Mouse (Mus musculus): ENCODE measurements around the gene Slc16a5. TPM values are rescaled to one million over a fixed set of nuclear protein-coding genes. Genes with fewer than 3 reads are reported as not detected.
"Not testable (repeated sequence)": the region's sequence is repeated elsewhere in the genome, so short reads cannot be mapped to it uniquely, and the experiment has no call there.

Slc16a5 gene
- polyA plus RNA-seq, 1 experiment from 2014 or later: 0.36 TPM

- Histone ChIP-seq H3K9ac (no peak overlapping the region), H3K36me3 (peaks cover 5% of the 10 kb centered on the region; the same call in 1 of the 2 replicates), H3K4me2 (replicated peaks) (no peak overlapping the region), H3K27me3 (no peaks in the 10 kb centered on the region), H3K9me3 (replicated peaks) (no peaks in the 10 kb centered on the region), H3K27ac (replicated peaks) (no peak overlapping the region), H3K4me1 (no peaks in the 10 kb centered on the region), H3K4me3 (replicated peaks) (no peak overlapping the region)
- 64% methylated on average over 11 of the region's 11 CpGs for WGBS
- no peak for ATAC-seq (ENCODE audit: insufficient number of reproducible peaks, low FRiP score, low TSS enrichment, low read depth)
Observed at GRCm38 (mm10) chr11:115483278-115483677, 21.0 kb downstream of the Slc16a5 start.

GRCm38 (mm10) chr11:115483726-115484125 lies 21.5 kb downstream of the Slc16a5 start:
- H3K9me3 ChIP-seq (replicated peaks): no peaks in the 10 kb centered on the region
- H3K27ac ChIP-seq (replicated peaks): no peak overlapping the region
- no peaks in the 10 kb centered on the region for H3K4me1 ChIP-seq
- no peak overlapping the region for H3K4me3 ChIP-seq (replicated peaks)
- H3K36me3 ChIP-seq: peaks cover 5% of the 10 kb centered on the region; the same call in 1 of the 2 replicates
- no peaks in the 10 kb centered on the region for H3K27me3 ChIP-seq
- no peak overlapping the region for H3K4me2 ChIP-seq (replicated peaks)
- H3K9ac ChIP-seq: no peak overlapping the region
- WGBS: 15% methylated on average over 6 of the region's 6 CpGs
- ATAC-seq (ENCODE audit: insufficient number of reproducible peaks, low FRiP score, low TSS enrichment, low read depth): no peak

- H3K27me3 ChIP-seq: no peaks in the 10 kb centered on the region
- peaks cover 14% of the 10 kb centered on the region for H3K36me3 ChIP-seq
- no peak overlapping the region for H3K4me3 ChIP-seq (replicated peaks)
- H3K4me2 ChIP-seq (replicated peaks): no peak overlapping the region
- peak overlapping the region; percentile 14; the same call in 1 of the 2 replicates for H3K27ac ChIP-seq (replicated peaks)
- ATAC-seq (ENCODE audit: insufficient number of reproducible peaks, low FRiP score, low TSS enrichment, low read depth): no peak
- 35% methylated on average over 12 of the region's 12 CpGs for WGBS
- H3K4me1 ChIP-seq: no peaks in the 10 kb centered on the region
- no peak overlapping the region for H3K9ac ChIP-seq
- no peaks in the 10 kb centered on the region for H3K9me3 ChIP-seq (replicated peaks)
Observed at GRCm38 (mm10) chr11:115485155-115485554, 22.9 kb downstream of the Slc16a5 start.

GRCm38 (mm10) chr11:115488551-115489104 lies 26.4 kb downstream of the Slc16a5 start:
- peaks cover 14% of the 10 kb centered on the region for H3K36me3 ChIP-seq
- no peaks in the 10 kb centered on the region for H3K9me3 ChIP-seq (replicated peaks)
- no peak overlapping the region for H3K9ac ChIP-seq
- ATAC-seq (ENCODE audit: insufficient number of reproducible peaks, low FRiP score, low TSS enrichment, low read depth): no peak
- H3K27ac ChIP-seq (replicated peaks): no peak overlapping the region
- H3K4me1 ChIP-seq: peaks cover 16% of the 10 kb centered on the region
- H3K27me3 ChIP-seq: no peaks in the 10 kb centered on the region
- no peak overlapping the region for H3K4me2 ChIP-seq (replicated peaks)
- 83% methylated on average over 19 of the region's 19 CpGs for WGBS
- no peak overlapping the region for H3K4me3 ChIP-seq (replicated peaks)

GRCm38 (mm10) chr11:115490441-115491355 lies 28.4 kb downstream of the Slc16a5 start:
- Histone ChIP-seq H3K27me3 (no peaks in the 10 kb centered on the region), H3K36me3 (peaks cover 14% of the 10 kb centered on the region), H3K9ac (peak overlapping the region; percentile 58; the same call in 1 of the 2 replicates), H3K9me3 (replicated peaks) (no peaks in the 10 kb centered on the region), H3K4me1 (peaks cover 16% of the 10 kb centered on the region), H3K27ac (replicated peaks) (peak overlapping the region; percentile 91), H3K4me2 (replicated peaks) (peak overlapping the region; percentile 75), H3K4me3 (replicated peaks) (peak overlapping the region; percentile 75)
- WGBS: 21% methylated on average over 25 of the region's 25 CpGs
- peak; percentile 20; the same call in 1 of the 2 replicates for ATAC-seq (ENCODE audit: insufficient number of reproducible peaks, low FRiP score, low TSS enrichment, low read depth)

- no peaks in the 10 kb centered on the region for H3K9me3 ChIP-seq (replicated peaks)
- under 1% methylated on average over 43 of the region's 43 CpGs for WGBS
- H3K27ac ChIP-seq (replicated peaks): peak within 1 kb of the TSS; percentile 91
- H3K9ac ChIP-seq: peak within 1 kb of the TSS; percentile 58
- ATAC-seq (ENCODE audit: insufficient number of reproducible peaks, low FRiP score, low TSS enrichment, low read depth): peak; percentile 86
- H3K27me3 ChIP-seq: no peaks in the 10 kb centered on the region
- H3K4me1 ChIP-seq: peaks cover 16% of the 10 kb centered on the region
- H3K4me2 ChIP-seq (replicated peaks): peak within 1 kb of the TSS; percentile 75
- peak within 1 kb of the TSS; percentile 75 for H3K4me3 ChIP-seq (replicated peaks)
- H3K36me3 ChIP-seq: peaks cover 14% of the 10 kb centered on the region
Observed at GRCm38 (mm10) chr11:115491356-115492083, 29.2 kb downstream of the Slc16a5 start, which contains the start of gene Nt5c. Gene Nt5c (minus strand): TSS chr11:115491862.

GRCm38 (mm10) chr11:115492387-115492786 lies 30.1 kb downstream of the Slc16a5 start:
- peaks cover 16% of the 10 kb centered on the region for H3K4me1 ChIP-seq
- peak overlapping the region; percentile 75 for H3K4me3 ChIP-seq (replicated peaks)
- ATAC-seq (ENCODE audit: insufficient number of reproducible peaks, low FRiP score, low TSS enrichment, low read depth): no peak
- H3K4me2 ChIP-seq (replicated peaks): peak overlapping the region; percentile 75
- H3K36me3 ChIP-seq: peaks cover 20% of the 10 kb centered on the region
- no peaks in the 10 kb centered on the region for H3K27me3 ChIP-seq
- 0 out of 2 replicates have a peak overlapping the region, but pooled peaks have one; percentile 58 for H3K9ac ChIP-seq
- no peak overlapping the region for H3K27ac ChIP-seq (replicated peaks)
- 34% methylated on average over 6 of the region's 6 CpGs for WGBS
- H3K9me3 ChIP-seq (replicated peaks): no peaks in the 10 kb centered on the region

- H3K9me3 ChIP-seq (replicated peaks); H3K4me1 ChIP-seq; H3K9ac ChIP-seq; H3K27me3 ChIP-seq; H3K27ac ChIP-seq (replicated peaks); H3K4me3 ChIP-seq (replicated peaks); H3K4me2 ChIP-seq (replicated peaks); ATAC-seq (ENCODE audit: insufficient number of reproducible peaks, low FRiP score, low TSS enrichment, low read depth): not testable (repeated sequence)
- H3K36me3 ChIP-seq: peaks cover 42% of the 10 kb centered on the region
- WGBS: 87% methylated on average over 9 of the region's 9 CpGs
Observed at GRCm38 (mm10) chr11:115496559-115496958, 34.3 kb downstream of the Slc16a5 start.

GRCm38 (mm10) chr11:115502636-115503035 lies 40.4 kb downstream of the Slc16a5 start:
- ATAC-seq (ENCODE audit: insufficient number of reproducible peaks, low FRiP score, low TSS enrichment, low read depth): no peak
- H3K27me3 ChIP-seq: no peaks in the 10 kb centered on the region
- no peak overlapping the region for H3K4me2 ChIP-seq (replicated peaks)
- H3K4me3 ChIP-seq (replicated peaks): no peak overlapping the region
- no peaks in the 10 kb centered on the region for H3K9me3 ChIP-seq (replicated peaks)
- H3K36me3 ChIP-seq: peaks cover 53% of the 10 kb centered on the region
- H3K9ac ChIP-seq: no peak overlapping the region
- H3K27ac ChIP-seq (replicated peaks): no peak overlapping the region
- H3K4me1 ChIP-seq: no peaks in the 10 kb centered on the region
- 81% methylated on average over 6 of the region's 6 CpGs for WGBS

- Histone ChIP-seq H3K27ac (replicated peaks) (no peak overlapping the region), H3K9me3 (replicated peaks) (no peaks in the 10 kb centered on the region), H3K27me3 (no peaks in the 10 kb centered on the region), H3K36me3 (peaks cover 20% of the 10 kb centered on the region), H3K4me3 (replicated peaks) (no peak overlapping the region), H3K4me2 (replicated peaks) (no peak overlapping the region), H3K9ac (no peak overlapping the region), H3K4me1 (peaks cover 28% of the 10 kb centered on the region)
- no peak for ATAC-seq (ENCODE audit: insufficient number of reproducible peaks, low FRiP score, low TSS enrichment, low read depth)
- 80% methylated on average over 3 of the region's 3 CpGs for WGBS
Observed at GRCm38 (mm10) chr11:115506586-115506985, 44.3 kb downstream of the Slc16a5 start.

- 83% methylated on average over 2 of the region's 2 CpGs for WGBS
- no peak overlapping the region for H3K4me2 ChIP-seq (replicated peaks)
- H3K36me3 ChIP-seq: peaks cover 8% of the 10 kb centered on the region; the same call in 1 of the 2 replicates
- H3K4me3 ChIP-seq (replicated peaks): no peak overlapping the region
- H3K9me3 ChIP-seq (replicated peaks): no peaks in the 10 kb centered on the region
- no peaks in the 10 kb centered on the region for H3K27me3 ChIP-seq
- H3K27ac ChIP-seq (replicated peaks): no peak overlapping the region
- no peak for ATAC-seq (ENCODE audit: insufficient number of reproducible peaks, low FRiP score, low TSS enrichment, low read depth)
- no peak overlapping the region for H3K9ac ChIP-seq
- peaks cover 43% of the 10 kb centered on the region for H3K4me1 ChIP-seq
Observed at GRCm38 (mm10) chr11:115508061-115508460, 45.8 kb downstream of the Slc16a5 start.
